Mouse (Mus musculus) heart, adult 2 months (tissue): ENCODE measurements around the gene Slc26a6. TPM values are rescaled to one million over a fixed set of nuclear protein-coding genes. Genes with fewer than 3 reads are reported as not detected.

Source experiments
- DNase-seq, 2 experiments: peaks; one replicate each; pipeline ENCODE4 v3.0.0; 2021
- H3K27ac ChIP-seq: fragments of 200-600 bp; 2 replicates; pipeline ENCODE4 v1.8.1; 2022
- H3K27me3 ChIP-seq: fragments of 200-500 bp; 2 replicates; pipeline ENCODE4 v1.6.1; 2012; ENCODE audit warnings: mild to moderate bottlenecking, low read length, inconsistent platforms, mixed read lengths; ENCODE audit not compliant: control insufficient read depth, insufficient read depth
- H3K36me3 ChIP-seq: fragments of 200-500 bp; 2 replicates; pipeline ENCODE4 v1.6.1; 2012; ENCODE audit warnings: low read length, inconsistent platforms; ENCODE audit not compliant: control insufficient read depth, insufficient read depth
- H3K4me1 ChIP-seq: fragments of 200-500 bp; 2 replicates; pipeline ENCODE4 v1.6.1; 2011; ENCODE audit warnings: low read length; ENCODE audit not compliant: control insufficient read depth, insufficient read depth
- H3K4me3 ChIP-seq: fragments of 200-600 bp; 2 replicates; pipeline ENCODE4 v1.8.1; 2022
- H3K79me2 ChIP-seq: fragments of 200-500 bp; replicated peaks from 2 replicates; pipeline ENCODE4 v1.6.1; 2012; ENCODE audit warnings: mild to moderate bottlenecking, inconsistent platforms, low read length, moderate library complexity, mixed read lengths; ENCODE audit not compliant: control insufficient read depth, insufficient read depth
- H3K9ac ChIP-seq: fragments of 200-500 bp; 2 replicates; pipeline ENCODE4 v1.6.1; 2012; ENCODE audit warnings: low read depth, mild to moderate bottlenecking, control low read depth, inconsistent platforms, low read length, mixed read lengths
- CTCF ChIP-seq: fragments of 200-600 bp; IDR thresholded peaks from 2 replicates; pipeline ENCODE4 v1.8.1; 2022; ENCODE audit warnings: antibody characterized with exemption, mild to moderate bottlenecking, moderate library complexity
- EP300 ChIP-seq: fragments of 200-500 bp; IDR thresholded peaks from 2 replicates; pipeline ENCODE4 v1.6.1; 2011; ENCODE audit warnings: low read depth, low read length, control low read depth; ENCODE audit not compliant: insufficient read depth
- POLR2A ChIP-seq: fragments of 200-500 bp; IDR thresholded peaks from 2 replicates; pipeline ENCODE4 v1.6.1; 2011; ENCODE audit warnings: mild to moderate bottlenecking, low read depth, low read length, control low read depth; ENCODE audit not compliant: insufficient read depth
- WGBS: fragments of 180-500 bp; shearing (Covaris S2); methylation state at CpG from one replicate; pipeline ENCODE4 v1.1.7; 2018; 5-methylcytosine and 5-hydroxymethylcytosine counted together
- intact Hi-C: fragments of 180-260 bp; cut with DNase I; formaldehyde crosslinking; loops from one replicate; pipeline ENCODE4 v1.15.1; 2025
- polyA plus RNA-seq: library from polyadenylated mRNA; depleted of rRNA; stranded (reverse); fragments of >200 nt; gene quantifications from 2 replicates; pipeline ENCODE4 v1.2.3, GENCODE M21; 2012
- total RNA-seq, 2 experiments: library from RNA; stranded (reverse); gene quantifications; 2 replicates each; pipeline ENCODE4 v1.2.3; 2021

The Slc26a6 gene
- total and polyA plus RNA-seq, 3 experiments: 20.8 to 34.5 (median 24.3) TPM

GRCm38 (mm10) chr9:108824144-108824685 lies 28.9 kb upstream of the Slc26a6 start:
- H3K79me2 ChIP-seq: no peaks in the 10 kb centered on the region
- DNase-seq: no peak
- H3K27ac ChIP-seq: no peak overlapping the region
- no peaks in the 10 kb centered on the region for H3K36me3 ChIP-seq
- peaks cover 17% of the 10 kb centered on the region for H3K27me3 ChIP-seq
- 5% methylated on average over 25 of the region's 25 CpGs for WGBS
- no peak overlapping the region for H3K9ac ChIP-seq
- H3K4me1 ChIP-seq: no peaks in the 10 kb centered on the region
- no peak for TF ChIP-seq POLR2A
- TF ChIP-seq EP300: no peak
- TF ChIP-seq CTCF: no peak
- H3K4me3 ChIP-seq: no peak overlapping the region
- intact Hi-C loops: no loop called here

DNA sequence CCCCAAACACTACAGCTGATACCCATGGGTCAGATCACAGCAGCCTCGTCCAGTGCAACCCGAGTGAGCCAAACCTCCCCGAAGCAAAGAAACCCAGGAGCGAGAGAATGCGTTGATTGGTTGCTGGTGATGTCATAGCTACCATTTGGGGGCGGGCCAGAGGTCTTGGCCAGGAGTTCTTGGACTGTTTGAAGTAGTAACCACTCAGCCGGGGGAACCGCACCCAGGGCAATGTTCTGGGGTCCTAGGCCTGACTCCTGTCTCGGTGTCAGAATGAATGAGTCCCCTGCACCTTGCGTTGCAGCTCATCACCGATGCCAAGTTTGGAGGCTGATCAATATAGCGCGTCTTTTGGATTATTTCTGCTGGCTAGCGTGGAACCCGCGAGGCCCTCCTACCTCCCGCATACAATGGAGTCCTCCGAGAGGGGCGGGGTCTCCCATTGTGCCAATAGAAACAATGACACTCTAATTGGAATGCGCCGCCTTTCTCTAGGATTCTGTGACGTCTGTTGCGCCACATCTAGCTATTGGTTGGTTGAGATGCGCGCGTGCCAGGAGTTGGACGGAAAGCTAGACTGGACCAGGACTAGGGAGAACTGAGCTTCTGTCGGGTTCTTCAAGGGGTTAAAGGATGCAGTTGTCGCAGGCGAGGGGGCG lies 28.2 kb upstream of the Slc26a6 start:
- Histone ChIP-seq H3K4me1 (no peaks in the 10 kb centered on the region), H3K36me3 (no peaks in the 10 kb centered on the region), H3K27me3 (peaks cover 17% of the 10 kb centered on the region), H3K4me3 (no peak overlapping the region), H3K9ac (no peak overlapping the region), H3K27ac (no peak overlapping the region), H3K79me2 (no peaks in the 10 kb centered on the region)
- intact Hi-C loops: no loop called here
- TF ChIP-seq EP300 (no peak), POLR2A (no peak), CTCF (no peak)
- DNase-seq: no peak
- WGBS: 2% methylated on average over 31 of the region's 31 CpGs

- intact Hi-C loops: loop anchor here (2.0 kb wide), 1 partner anchor 17 kb away; the partner anchor contains the start of gene Nckipsd
- Histone ChIP-seq H3K4me1 (no peaks in the 10 kb centered on the region), H3K4me3 (no peak within 1 kb of the TSS), H3K27me3 (peaks cover 17% of the 10 kb centered on the region), H3K36me3 (no peaks in the 10 kb centered on the region), H3K9ac (no peak within 1 kb of the TSS), H3K79me2 (no peaks in the 10 kb centered on the region), H3K27ac (no peak within 1 kb of the TSS)
- TF ChIP-seq EP300 (no peak), CTCF (no peak), POLR2A (no peak)
- 3% methylated on average over 65 of the region's 70 CpGs for WGBS
- no peak for DNase-seq
These were observed 27.0 kb upstream of the Slc26a6 start, which contains the start of gene Celsr3 for GRCm38 (mm10) chr9:108825820-108826699. Celsr3 (plus strand) TSS chr9:108826320.

DNA sequence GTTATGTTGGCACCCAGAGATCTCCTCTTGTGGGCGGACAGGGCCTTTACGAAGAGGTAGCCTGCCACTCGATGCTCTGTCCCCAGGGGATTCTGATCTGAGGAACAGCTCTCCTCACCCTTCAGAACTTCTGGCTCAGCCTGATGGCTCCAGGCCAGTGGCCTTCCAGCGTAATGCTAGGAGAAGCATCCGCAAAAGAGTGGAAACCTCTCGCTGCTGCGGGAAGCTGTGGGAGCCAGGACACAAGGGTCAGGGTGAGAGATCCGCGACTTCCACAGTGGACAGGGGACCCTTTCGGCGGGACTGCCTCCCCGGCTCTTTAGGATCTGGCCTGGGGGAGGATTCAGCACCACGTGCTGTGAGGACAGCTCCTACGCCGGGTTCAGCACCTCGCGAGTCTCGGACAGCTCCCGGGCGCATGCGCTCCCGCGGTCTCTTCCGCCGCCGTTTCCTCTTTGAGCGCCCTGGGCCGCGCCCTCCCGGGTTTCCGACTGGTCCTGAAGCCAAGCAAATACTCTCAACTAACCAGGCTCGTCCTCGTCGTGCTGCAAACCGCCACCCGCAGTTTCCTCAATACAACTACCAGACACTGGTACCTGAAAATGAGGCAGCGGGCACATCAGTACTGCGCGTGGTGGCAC lies 26.3 kb upstream of the Slc26a6 start:
- no peak overlapping the region for H3K9ac ChIP-seq
- peaks cover 20% of the 10 kb centered on the region for H3K27me3 ChIP-seq
- H3K79me2 ChIP-seq: no peaks in the 10 kb centered on the region
- intact Hi-C loops: loop anchor here (2.0 kb wide), 1 partner anchor 18 kb away; the partner anchor contains the start of gene Nckipsd
- TF ChIP-seq POLR2A: no peak
- peak; percentile 51; the same call in 1 of the 2 replicates for TF ChIP-seq EP300
- DNase-seq: peak; percentile 81 to 90
- H3K4me3 ChIP-seq: no peak overlapping the region
- H3K27ac ChIP-seq: no peak overlapping the region
- H3K4me1 ChIP-seq: peaks cover 2% of the 10 kb centered on the region
- WGBS: 3% methylated on average over 39 of the region's 39 CpGs
- H3K36me3 ChIP-seq: no peaks in the 10 kb centered on the region

GRCm38 (mm10) chr9:108827454-108827853 lies 25.6 kb upstream of the Slc26a6 start:
- no peak for TF ChIP-seq CTCF
- TF ChIP-seq EP300: no peak
- TF ChIP-seq POLR2A: no peak

More at GRCm38 (mm10) chr9:108827454-108827853, 25.6 kb upstream of the Slc26a6 start:
- Histone ChIP-seq H3K36me3 (no peaks in the 10 kb centered on the region), H3K27me3 (peaks cover 23% of the 10 kb centered on the region), H3K79me2 (no peaks in the 10 kb centered on the region), H3K27ac (no peak overlapping the region), H3K4me3 (no peak overlapping the region), H3K9ac (no peak overlapping the region), H3K4me1 (peaks cover 3% of the 10 kb centered on the region)
- 6% methylated on average over 34 of the region's 34 CpGs for WGBS
- intact Hi-C loops: loop anchor here (2.0 kb wide), 1 partner anchor 19 kb away; the partner anchor contains the start of gene Nckipsd
- DNase-seq: no peak
